Mouse (Mus musculus) adrenal gland, postnatal 4 days (tissue): Measurements from ENCODE around the gene Eef1b2. TPM values are rescaled to one million over a fixed set of nuclear protein-coding genes. Genes with fewer than 3 reads are reported as not detected.

Experiments used
- DNase-seq, 2 experiments: peaks; one replicate each; pipeline ENCODE4 v3.0.0; 2021 to 2022; ENCODE audit warnings: low spot score in 2 of 2, mixed read lengths in 2 of 2
- total RNA-seq, 2 experiments: library from RNA; stranded (reverse); gene quantifications; 2 replicates each; pipeline ENCODE4 v1.2.3; 2021

The Eef1b2 gene
- total RNA-seq, 2 experiments from 2014 or later: 864 to 879 TPM

DNA sequence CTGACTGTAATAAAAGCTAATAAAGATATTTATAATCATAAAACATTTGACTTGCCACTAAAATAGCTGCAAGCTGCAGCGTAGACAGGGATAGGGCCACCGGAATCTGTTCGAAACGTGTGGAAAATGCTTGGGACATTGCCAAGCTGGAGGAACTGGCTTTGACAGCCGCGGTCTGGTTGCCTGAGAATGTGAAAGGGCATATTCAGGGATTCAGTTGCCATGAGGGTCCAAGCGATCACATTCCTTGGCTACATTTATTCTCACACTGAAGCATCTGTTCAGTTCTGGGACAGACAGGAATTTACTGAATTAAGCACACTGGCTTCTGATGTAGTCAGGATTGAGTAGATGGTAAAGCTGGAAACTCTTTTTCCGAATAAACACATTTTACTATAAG, 14.2 kb downstream of the Eef1b2 start:
- DNase-seq: no peak

DNA sequence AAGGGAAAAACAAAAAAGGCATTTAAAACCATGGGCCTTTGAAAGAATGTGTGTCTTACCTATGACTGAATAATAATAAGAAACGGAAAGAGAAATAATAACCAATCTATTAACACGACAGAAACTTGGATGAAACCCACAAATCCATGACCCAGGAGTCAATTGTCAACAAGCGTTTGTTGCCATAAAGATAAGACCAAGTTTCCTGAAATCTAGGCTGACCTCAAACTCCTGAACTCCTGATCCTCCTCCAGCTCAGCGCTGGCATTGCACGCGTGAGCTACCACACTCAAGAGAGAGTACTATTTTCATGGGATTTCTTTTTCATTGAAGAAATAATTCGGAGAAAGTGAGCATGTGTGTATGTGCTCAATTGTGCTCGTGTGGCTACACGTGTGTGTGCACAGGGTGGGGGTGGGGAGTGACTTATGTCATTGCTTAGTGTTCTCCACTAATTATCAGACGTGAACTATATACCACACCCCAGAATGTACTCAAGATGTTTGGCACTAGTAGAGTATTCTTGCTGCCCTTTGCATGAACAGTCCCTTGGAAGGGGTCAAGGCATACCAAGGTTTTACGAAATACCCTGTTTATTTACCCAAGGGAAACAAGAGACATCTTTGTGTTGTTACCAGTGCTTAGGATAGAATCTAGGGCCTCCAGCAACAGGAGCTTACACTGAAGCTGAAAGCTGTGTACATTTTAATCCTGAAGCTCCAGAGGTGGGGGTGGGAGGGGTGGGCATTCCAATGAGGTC, 15.9 kb downstream of the Eef1b2 start:
- DNase-seq: no peak

DNA sequence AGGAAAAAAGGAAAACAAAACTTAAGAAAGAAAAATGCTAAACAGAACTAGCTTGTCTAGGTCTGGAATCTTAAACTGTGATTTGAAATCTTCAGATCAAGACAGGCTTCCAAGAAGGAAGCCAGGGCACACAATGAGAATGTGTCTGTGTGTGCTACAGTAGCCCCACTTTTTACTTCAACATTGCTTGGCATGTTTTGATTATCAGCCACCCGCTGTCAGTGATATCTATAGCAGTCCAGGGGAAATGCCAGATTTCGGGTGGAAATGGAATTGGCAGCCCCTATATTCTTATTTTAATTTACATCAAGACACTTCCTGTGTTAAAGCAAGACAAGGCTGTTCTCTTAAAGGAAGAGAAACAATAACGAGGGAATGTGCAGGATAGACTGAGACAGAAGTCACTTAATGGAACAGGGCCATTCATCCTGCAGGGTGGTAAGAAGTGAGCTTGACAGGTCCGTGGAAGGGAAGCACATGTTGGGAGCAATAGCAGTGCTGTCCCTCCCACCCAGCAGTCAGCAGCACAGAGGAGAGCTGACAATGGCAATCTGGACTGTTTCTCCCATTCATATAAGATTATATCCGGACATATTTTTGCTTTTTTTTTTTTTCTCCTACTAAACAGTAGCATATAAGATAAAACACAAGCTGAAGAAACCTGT, 19.4 kb downstream of the Eef1b2 start:
- no peak for DNase-seq

DNA sequence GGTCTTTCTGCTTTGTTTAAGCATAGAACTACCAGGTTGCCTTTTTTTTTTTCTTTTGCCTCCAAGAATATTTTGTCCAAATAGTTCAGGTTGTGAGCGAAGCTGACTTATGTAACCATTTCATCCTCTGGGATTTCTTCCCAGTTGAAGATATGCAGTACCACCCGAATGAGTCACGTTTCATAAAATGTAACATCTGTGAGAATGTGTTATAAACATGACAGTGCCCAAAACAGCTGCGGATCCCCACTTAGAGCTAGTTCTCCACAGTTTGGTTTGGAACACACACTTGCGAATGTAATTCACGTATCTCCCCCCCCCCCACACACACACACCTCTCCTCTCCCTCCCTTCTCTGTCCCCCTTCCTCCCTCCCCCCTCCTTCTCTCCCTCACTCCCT, 22.8 kb downstream of the Eef1b2 start:
- DNase-seq: no peak

DNA sequence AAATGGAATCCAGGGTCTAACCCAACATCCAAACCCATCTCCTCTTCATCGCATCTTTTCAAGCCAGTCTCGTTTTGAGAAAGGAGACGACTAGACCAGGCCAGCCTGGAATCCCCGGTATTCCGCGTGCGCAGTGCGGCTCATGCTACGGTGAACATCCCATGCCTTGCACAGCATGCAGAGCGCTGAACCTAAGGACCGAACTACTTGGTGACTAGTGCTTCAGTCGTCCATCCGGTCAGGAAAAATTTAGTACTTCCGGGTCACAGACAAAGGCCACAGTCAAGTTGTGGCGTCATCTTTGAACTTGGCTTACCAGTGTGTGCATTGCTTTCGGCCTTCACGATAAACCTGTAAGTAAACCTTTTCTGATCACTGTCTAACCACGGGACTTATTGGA, 23.7 kb downstream of the Eef1b2 start:
- DNase-seq: no peak

DNA sequence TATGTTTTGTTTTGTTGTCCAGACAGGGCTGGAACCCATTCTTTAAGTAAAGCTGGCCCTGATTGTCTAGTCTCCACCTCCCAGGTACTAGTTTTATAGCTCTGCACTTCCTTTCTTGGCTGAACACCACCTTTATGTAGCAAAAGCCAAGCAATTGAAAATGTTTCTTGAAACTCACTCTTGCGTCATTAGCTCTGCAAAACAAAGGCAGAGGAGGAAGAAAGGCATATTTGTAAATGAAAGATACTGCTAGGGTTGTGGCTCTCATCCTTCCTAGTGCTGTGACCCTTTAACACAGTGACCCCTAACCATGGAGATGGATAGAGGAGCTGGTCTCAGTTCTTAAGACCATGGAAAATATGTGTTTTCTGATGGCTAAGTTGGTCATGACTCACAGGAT, 25.0 kb downstream of the Eef1b2 start:
- DNase-seq: no peak

DNA sequence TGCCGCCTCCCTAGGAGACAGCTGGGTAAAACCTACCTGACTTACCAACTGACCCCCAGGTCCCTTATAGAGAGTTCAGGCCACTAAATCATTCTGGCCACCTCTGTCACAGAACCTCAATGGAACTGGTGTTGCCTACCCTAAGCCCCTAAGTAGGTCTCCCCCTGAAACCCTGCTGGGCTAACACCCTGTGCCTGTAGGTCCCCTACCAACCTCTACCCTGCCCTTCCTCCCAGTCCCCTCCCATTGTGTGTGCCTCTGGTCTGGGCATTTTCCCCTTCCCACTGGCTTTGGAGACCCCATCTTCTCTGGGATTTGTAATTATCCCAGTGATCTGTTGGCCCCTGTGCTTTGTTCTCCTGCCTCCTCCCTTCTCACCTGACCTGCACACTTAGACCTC, 26.8 kb downstream of the Eef1b2 start:
- no peak for DNase-seq

DNA sequence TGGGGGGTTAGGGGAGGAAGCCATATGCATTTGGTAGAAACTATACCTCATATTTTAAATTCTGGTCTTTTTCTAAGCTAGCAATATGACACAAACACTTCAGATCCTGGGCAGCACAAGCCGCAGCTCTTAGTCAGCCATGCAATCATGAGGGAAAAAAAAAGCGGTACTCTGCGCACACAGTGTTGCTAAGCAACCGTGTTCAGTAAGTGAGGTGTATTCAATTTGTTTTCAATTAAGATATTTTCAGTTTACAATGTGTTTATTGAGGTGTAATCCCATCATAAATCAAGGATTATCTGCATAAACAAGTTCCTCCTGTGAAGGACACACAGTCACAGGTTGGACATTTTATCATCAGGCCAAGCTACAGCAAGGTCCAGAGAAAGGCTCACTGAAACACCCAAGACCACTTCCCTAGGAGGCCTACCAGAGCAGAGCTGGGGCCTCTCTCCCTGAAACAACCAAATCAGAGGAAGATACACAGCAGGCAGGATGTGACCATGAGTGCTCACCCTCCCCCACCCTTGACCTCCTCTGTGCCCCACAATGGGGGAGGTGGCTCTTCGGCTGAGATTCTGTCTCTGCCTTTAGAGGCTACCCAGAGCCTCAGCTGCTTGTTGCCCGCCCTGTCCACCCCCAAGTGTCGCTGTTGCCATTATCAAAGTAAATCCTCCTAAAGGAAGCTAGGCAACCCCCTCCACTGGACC, 27.5 kb downstream of the Eef1b2 start:
- DNase-seq: no peak

DNA sequence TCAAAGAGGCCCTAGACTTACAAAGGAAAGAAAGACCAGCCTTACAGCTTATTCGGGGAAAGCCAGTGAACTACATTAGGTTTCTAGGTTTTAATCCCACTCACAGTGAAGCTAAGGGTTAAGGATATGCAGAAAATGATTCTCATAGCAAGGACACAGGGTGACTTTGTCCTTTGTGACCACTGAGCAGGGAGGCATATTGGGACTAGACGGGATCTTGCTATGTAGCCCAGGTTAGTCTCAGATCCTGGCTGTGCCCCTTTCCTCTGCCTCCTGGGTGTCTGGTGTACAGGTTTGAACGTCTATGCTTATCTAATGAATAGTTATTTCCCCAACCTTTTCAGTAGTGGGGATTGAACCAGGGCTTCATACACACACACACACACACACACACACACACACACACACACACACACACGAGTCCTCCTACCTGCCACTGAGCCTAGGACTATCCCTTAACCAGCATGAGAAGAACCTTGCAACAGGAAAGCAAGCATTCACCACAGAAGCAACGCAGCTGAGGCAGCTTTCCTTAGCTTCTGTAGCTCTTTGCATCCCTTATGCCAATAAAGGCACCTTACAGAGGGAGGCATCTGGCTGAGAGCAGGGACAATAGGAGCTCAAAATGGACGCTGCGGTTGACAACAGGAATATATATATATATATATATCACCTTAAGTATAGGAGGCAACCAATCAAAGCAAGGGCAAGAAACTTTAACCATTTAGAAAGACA, 28.2 kb downstream of the Eef1b2 start:
- no peak for DNase-seq

DNA sequence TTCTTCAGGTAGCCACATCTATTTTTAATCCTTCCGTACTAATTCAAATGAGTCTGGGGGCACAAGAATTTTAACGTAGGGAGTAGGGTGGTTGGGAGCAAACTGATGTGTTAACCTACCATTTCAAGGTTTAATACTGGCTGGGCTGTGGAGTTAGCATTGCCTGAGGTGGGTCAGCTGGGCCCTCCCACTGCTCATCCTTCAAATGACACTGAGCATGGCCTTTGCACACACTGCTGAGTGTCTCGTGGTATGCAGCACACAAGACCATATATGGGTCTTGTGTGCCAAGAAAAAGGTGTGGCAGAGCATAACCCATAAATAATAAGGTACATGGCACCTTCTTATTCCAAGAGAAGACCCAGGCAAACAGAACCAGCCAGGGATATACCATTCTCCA, 31.0 kb downstream of the Eef1b2 start:
- no peak for DNase-seq

DNA sequence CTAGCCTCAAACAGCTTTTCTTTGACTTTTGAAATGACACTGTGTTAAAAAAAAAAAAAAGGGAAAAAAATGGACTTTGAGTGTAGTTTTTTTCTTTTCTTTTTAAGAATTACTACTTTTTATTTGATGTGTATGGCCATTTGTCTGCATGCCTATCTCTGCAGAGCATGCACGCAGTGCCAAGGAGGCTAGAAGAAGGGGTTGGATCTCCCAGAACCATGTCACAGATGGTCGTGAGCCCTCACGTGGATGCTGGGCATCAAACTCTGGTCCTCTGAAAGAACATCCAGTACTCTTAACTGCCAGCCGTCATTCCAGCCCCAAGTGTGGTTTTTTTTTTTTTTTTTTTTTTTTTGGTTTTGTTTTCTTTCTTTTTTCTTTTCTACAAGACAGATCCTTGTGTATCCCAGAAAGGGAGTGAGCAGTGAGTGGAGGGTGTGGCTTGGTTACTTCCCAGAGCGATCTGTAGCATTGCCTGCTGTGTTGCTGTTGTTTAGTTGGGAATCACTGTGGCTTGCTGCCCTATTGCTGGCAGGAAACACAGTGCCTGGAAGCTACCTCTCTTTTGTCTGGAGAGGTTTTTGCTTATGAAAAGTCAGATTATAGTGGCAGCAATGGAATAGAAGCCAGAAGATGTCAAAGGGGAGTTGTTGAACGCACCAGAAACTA, 33.4 kb downstream of the Eef1b2 start:
- DNase-seq: no peak

DNA sequence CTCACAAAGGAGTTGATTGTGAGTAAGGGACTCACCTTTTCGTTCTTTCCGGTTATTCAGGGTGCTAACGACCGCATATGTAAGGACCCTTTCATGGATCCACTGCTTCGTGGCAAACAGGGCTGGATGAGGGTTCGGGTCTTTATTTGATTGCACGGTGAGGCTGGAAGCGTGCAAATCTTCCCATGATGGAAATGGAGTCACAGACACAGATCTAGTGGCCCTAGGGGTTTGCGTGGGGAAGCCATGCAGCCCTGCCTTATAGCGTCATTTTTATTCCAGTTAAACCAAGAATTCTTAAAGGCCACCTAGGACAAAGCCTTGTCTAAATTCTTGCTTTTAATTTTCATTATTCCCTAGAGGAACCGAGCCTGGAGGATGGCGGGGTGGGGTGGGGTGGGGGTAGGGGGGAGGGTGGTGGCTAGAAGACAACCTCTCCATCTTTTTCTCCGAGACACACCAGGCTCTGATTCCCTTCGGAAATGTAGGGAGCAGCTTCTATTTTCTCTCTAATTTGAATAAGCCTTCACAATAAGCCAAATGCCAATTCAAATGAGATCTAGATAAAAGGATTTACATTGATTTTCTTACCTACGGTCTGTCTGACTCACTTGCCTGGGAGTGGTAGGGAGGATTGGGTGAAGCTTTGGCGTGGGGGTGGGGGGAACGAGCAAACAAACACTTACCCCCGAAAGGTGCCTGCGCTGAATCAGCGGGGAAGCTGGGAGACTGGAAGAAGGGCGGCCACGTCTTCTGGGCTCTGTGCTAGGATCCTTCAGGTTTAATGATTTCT, 37.0 kb downstream of the Eef1b2 start:
- no peak for DNase-seq

DNA sequence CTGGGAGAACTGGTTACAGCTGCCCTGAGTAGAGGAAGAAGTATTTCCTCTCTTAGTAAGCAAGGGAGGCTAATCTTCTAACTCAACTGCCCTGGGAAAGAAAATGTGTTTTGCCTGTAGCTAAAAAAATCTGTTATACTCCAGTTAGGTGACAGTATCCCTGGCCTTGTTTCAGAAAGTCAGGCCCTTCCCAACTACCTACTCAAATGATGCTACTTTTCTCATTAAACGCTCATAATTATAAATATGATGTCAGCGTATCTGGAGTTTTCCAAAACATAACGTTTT, 37.6 kb downstream of the Eef1b2 start, which contains the start of gene Gpr1:
Gene Gpr1, minus strand, starts transcription at position 273 of the 288 bp plus-strand sequence.
- DNase-seq: no peak

DNA sequence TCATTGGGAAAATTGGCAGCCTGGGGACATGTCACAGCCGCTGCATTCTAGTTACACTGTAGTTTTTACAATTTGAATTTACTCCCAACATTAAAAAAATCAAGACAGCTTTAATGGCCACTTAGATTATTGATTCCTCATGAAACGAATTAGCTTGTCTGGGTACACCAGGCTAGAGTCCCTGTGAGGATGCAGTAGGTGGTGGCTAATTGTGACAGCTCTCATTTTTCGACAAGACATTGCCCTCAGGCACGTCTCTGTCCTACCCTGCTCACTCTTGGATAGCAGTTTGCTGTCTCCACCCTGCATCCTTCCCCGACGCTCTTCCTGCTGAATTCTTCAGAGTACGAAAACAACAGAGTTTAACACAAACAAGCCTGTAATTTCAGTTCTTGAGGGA, 38.0 kb downstream of the Eef1b2 start:
- DNase-seq: no peak

DNA sequence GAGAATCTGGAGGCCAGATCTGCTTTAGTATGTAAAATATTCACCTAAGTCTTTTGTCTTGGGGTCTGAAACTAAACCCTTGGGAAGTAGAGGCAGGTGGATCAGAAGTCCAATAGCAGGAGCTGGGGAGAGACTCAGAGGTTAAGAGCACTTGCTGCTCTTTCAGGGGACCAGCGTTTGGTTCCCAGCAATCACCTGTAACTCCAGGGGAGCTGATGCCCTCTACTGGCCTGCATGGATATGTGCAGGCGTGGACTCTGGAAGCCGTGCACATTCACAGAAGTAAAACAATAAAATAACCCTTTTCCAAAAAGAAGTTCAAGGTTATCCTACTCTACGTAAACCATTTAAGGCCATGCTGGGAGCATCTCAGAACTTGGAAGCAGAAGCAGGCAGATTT, 42.7 kb downstream of the Eef1b2 start:
- no peak for DNase-seq

DNA sequence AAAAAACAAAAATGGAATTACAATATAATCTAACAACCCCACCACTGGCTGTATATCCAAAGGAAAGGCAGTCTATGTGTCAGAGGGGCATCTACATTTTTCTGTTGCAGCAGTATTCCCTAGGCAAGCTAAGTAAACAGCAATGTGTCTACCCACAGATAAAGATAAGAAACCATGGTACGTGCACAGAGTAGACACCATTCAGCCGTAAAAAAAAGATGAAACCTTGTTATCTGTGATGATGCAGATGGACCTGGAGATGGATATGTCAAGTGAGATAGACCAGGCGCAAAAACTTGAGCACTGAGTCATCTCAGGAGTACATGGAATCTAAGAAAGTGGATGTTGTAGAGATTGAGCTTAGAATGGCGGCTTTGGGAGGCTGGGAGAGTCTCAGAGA, 48.4 kb downstream of the Eef1b2 start:
- DNase-seq: no peak

DNA sequence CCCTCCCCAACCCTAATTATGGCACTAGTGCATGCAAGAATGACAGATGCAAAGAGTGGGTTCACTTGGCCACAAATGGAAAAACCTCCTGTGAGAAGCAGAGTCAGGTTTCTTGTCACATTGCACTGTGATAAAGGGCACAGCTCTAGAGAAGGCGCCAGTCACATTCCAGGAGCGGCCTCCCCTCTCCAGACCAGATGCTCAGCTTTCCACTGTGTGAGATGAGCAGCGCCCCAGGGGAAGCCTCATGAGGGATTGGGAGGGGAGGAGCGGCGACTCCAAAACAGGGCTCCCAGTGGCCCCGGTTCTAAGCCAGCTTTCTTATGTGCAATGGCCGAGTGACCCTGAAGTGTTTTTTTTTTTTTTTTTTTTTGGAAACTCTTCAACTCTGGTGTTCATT, 49.3 kb downstream of the Eef1b2 start:
- DNase-seq: no peak

DNA sequence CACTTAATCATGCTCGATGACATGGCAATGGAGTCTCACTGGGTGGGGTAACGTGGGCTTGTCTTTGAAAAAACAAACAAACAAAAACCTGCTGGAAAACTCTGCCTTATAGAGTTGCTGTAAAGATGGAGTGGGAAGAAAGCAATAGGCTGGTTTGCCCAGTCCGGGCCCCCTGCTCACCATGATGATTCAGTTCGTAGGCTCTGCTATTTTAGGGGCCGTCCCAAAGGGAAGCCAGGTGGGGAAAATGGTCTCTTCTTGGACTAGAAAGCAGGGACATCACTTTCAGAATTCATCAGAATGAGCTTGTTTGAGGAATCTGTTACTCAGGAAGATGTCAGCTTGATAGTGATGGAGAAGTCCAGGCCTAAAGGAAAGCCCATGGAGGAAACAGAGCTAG, 50.6 kb downstream of the Eef1b2 start:
- no peak for DNase-seq
